Mouse (Mus musculus) frontal cortex, postnatal 10 days (tissue): ENCODE measurements at regions not wholly inside any gene's neighbourhood (a gene's known extent, or its start where the extent isn't known, plus 50 kb on each side); places are given as distances from the start of the nearest gene placed in this dataset.

Experiments used
- DNase-seq, 2 experiments: peaks; one replicate each; pipeline ENCODE4 v3.0.0; 2022; ENCODE audit warnings: low spot score in 2 of 2, mixed read lengths in 1 of 2

DNA sequence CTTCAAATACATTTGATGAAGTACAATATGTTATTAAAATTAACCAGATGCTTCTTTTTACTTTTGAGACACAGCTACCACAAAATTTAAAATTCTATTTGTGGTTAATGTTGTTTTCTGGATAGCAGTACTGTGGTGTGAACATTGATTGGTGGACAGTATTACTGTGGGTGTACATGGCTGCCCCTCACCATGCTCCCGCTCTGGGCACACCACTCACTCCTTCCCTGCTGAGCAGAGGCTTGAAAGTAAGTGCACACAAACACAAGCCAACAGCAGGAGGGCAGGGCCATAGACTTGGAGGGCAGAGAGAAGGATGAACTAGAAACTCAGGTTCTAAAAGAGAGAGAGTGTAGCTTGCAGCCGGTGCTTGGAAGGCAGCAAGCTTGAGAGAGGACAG is 182.1 kb downstream of the Ifng start:
- DNase-seq, result no peak

DNA sequence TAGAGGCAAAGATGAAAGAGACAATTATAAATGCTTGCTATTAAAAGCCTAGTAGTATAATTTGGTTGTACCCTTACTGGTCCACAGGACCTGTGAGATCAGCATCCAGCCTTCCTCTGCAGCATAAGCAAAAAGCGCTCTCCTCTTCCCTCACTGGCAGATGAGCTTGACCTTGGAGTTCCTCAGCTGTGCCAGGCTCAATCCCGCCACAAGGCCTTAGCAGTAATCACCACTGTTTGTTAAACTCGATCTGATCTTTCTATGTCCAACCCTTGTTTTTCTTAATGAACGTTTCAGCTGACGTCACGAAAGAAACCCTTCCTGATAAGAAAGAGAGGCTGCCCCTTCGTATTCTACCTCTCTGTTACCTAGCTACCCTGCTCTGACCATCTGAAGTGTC is 183.5 kb downstream of the Ifng start:
- no peak for DNase-seq

DNA sequence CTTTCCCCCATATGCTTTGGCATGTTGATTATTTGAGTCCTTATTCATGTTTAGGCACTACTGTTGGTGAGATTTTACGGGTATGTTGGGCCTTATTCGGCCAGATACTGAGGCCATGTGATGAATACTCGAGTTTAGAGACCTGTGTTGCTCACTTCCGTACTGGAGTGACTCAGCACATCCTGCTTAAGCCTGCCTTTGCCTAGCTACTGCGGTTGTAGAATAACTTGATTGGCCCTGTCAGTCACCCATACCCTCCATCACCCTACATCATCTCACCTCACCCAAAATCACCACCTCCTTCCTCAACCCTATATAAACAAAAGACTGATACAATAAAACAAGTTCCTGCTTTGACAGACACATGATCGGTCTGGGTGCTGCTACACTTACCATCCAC is 187.2 kb downstream of the Ifng start:
- no peak for DNase-seq

DNA sequence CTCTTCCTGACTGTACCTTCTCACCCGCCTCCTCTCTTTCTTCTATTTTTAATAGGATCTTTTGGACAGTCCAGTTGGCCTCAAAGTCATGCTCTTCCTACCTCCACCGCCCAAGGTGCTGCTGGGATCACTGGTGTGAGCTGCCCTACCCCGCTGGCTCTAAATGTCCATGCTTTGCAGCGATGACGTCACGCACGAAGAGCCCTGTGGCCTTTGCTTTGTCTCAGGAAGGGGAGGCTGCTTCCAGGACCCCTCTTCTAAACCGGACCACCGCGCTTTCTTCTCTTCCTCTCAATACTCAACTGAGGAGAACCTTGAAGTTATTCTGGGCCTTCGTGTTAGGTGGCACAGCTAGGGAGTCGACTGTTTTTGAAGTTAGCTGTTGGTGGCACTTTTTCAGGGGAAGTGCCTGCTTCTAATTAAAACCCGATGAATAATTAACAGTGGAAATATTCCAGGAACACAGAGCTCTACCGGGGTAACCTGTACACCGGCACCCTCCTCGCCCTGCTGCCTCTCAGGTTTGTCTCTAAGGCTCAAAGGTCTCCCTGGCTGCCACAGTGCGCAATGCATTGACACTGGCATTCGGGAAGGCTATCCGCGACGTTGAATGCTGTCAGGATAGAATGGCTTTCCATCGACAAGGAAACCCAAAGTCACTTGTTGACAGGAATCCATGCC is 188.7 kb downstream of the Ifng start:
- no peak for DNase-seq

DNA sequence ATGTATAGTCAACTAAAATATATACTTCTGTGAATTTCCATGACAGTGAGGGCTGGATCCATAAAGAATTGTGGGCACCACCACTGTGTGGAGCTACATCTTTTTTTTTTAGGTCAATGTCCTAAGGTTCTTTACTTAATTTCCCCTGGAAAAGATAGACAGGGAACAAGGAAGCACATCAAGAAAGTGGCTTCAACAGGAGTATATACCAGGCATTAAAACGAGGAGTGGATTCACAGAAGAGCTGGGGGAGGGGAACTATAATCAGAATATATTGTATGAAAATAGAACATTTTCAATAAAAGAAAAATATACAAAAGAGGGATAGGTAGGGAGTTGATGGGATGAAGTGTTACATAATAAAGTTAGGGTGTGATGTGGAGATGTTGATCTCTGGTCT is 190.9 kb downstream of the Ifng start:
- no peak for DNase-seq

DNA sequence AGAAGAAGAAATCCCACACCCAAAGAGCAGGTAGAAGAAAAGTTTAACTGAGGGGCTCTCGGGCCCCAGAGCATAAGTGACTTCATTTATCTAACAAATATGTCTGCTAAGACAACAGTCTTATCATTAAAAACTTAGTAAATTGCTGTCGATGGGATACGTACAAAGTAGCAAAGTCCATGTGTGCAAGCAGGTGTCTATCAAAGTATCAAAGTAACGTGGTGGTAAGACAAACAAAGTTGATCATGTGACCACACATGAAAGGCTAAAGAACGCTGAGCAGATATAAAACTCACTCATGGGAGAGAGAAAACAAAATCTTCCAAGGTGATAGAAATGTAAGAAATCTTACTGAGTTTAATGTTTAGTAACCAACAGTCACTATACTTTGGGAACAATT is 191.3 kb downstream of the Ifng start:
- no peak for DNase-seq

DNA sequence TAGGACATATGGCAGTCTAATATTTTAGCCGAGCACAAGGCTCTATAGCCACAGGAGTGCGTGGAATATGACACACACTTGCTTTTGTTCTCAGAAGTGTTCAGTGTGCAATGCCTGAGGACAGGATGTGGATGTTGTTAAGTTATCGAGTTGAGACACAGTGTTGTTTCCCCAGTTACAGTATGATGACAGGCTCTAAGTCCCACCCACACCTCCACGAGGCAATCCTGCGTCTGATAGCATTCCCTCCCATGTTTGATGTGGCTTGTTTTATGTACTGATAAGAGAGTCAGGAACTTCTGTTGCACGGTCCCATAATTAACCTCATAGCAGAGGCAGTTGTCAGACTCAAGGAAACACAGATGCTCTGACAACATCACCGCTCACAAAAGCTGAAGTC is 192.6 kb downstream of the Ifng start:
- DNase-seq, result no peak

DNA sequence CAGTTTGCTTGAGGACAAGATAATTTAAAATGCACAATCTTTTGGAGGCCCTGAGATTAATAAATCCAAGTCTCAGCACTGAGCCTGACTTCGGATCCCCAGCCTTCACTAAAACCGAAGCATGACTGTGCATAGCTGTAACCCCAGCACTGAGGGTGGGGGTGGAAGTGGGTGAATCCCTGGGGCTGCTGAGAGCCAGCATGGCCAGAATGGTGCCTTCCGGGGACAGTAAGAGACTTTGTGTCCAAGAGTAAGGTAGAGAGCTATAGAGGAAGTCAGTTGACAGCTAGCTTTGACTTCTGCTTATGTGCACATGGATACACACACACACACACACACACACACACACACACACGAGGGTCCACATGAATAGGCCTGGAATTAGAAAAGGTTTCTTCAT is 198.3 kb downstream of the Ifng start:
- DNase-seq, result no peak

DNA sequence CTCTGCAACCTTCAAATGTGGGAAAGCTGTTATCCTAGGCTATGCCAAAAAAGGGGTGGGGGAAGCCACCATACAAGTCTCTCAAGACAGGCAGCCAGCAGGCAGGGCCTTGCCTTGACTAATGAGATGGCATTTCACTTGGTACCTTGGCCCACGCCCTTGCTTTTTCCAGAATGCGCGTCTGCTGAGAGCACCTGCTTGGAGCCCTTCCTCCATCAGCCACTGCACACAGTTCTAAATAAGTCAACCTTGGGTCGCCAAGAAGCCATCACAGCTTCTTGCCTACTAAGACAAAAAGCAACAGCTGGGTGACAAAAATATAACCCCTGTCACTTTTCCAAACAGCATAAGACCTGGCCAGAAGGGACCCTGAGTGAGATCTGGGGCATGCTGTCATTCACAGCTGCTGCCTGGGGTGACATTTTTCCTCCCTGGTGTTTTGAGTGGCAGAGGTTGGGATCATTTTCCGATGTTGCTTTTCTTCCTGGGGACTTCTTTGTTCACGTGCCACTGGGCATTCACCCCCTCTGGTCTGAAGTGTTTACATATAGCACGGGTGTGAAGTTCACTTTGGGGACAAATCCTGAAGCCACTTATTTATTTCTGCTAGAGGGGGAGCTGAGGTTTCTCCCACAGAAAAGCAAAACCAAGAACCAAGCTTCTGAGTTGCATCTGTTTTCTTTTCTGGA is 199.4 kb downstream of the Ifng start:
- DNase-seq, result no peak

DNA sequence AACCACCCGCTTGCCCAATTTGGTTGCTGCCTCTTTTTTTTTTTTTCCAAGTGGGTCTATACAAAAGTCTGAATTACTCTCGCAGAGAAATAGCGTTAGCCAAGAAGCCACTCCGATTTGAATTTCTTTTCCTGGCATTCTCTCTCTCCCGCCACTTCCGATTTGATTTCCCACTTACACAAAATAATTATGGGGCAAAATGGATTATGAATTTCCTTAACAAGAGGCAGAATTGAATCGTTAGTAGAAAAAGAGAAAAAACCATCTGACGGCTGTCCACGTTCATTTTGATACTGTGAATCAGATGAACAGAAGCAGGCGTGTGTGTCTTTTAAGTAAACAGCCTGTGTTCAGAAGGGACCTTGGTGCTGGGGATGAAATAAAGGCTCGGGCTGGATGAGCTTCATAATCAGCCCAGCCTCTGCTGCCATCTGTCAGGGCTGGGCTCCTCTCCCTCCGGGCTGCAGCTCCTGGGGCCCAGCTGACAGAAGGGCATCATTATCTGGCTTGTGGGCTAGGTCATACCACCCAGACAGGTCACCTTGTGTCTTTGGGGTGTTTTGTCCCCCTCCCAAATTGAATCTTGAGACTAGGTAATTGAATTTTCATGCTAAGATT is 200.1 kb downstream of the Ifng start:
- DNase-seq, result no peak

DNA sequence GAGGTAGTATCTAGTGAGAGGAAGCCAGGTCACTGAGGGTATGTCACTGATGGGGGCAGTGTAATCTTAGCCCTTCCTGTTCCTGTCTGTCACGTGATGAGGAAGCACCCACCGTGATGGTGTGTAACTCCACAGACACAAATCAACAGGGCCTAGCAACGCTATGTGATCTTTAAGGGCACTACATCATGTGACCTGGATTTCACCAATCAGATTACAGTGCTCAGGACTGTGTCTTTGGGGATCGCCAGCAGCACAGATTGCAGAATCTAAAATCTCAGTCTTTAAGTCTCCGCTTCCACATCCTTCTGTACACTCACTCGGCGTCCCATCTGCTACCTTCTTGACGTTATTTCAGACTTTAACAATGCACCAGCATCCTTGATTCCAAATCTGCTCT is 202.8 kb downstream of the Ifng start:
- no peak for DNase-seq

DNA sequence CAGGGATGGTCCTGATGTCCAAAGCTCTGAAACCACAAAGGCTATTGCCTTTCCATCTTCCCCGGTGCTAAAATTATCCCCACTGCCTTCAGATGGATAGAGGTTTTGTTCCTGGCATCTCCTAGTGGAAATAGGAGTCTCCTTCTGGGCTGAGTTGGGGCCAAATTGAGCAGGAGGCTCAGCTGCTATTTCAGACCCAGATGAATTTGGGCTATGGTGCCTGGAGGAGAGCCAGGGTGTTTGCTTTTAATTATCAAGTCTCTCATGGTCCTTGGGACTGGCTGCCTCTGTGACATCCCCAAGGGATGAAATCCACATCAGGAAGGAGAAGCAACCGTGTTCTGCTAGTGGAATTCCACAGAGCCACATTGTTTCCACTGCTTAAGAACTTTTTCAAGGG is 207.3 kb downstream of the Ifng start:
- DNase-seq, result peak in 1 of 2 experiments; percentile 21

DNA sequence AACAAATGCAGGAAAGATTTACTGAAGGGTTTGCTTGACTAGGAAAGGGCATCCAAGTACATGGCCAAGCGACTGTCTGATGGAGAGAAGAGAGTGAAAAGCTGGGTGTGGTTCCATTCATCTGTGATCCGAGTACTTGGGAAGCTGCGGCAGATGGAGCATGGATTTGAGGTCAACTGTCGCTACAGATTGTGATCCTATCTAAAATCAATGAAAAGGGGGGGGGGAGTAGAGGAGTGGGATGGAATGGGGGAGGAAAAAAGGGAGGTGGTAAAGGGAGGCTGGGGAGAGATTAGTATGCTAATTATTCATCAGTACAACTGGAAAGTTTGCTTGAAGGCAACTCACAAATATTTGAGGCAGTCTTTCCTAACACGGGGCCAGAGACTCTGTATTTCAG is 213.4 kb downstream of the Dyrk2 start:
- no peak for DNase-seq

DNA sequence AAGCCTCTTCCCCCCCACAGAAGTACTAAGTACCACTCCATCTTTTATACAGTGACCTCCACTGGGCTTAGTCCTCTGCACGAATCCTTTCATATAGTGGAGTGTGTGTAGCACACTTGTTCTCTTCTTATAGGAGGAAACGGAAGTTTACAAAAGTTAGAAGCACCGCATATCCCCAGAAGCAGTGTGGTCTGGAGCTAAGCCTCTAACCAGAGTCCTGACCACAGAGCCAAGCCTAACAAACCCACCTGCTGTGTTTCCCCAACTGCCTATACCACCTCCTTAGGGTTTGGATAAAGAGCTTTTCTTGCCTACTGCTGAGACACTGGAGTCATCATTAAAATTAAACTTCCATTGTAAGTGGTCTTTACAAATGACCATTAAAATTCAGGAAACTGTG is 204.0 kb downstream of the Dyrk2 start:
- DNase-seq, result no peak

DNA sequence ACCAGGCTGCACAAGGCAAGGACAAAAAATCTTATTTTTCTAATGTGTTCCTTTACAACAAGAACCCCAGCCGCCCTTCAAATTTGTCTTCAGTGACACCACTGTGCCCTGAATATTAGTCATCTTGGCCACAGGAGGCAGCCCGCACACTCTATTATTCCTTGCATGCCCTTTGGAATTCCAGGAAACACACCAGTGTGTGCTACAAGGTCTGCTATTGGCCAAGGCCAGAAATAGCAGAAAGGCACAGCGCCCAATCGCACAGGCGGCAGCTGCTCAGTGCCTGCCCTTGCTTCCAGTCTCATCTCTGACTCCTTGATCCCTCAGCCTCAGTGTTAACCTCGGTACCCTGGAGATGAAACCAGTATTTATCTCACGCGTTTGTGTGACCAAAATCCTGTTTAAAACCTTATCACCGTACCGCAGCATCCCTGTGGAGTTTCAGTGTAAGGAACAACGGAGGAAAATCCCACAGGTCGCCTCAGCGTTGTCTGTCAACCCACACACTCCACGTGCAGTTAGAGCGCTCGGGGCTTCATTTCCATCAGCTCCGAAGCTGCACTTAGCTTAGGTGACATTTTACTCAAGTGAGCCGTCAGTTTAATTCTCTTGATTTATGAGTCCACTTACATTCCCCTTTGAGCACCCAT is 194.1 kb downstream of the Dyrk2 start:
- DNase-seq, result no peak

DNA sequence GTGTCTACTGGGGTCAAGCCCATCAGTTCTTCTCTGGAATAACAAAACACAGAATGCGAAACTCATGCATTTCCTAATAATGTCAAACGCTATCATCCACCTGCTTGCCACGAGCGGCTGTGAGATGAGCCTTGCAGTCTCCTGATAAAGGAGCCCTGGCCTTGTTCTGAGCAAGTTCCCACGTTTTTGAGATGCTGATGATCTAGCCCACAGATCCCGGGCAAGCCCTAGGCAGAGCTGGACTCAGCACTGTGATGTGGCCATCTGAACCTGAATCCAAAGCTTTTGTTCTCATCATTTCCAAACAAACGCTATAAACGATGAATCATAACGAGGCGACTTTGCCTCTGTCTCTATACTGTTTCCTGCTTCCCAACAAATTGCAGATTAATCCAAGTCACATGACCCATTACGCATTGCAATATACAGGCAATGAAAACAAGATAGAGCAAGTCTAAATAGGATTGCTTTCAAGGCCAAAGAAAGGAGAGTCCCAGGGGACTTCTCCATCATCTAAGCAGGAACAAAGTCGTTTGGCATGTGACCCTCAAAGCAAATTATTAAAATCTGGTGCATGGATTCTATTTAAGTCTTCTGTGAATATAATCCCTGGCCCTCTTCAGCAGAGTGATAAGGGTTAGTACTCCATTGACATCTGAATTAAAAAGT is 191.1 kb downstream of the Dyrk2 start:
- DNase-seq, result no peak

DNA sequence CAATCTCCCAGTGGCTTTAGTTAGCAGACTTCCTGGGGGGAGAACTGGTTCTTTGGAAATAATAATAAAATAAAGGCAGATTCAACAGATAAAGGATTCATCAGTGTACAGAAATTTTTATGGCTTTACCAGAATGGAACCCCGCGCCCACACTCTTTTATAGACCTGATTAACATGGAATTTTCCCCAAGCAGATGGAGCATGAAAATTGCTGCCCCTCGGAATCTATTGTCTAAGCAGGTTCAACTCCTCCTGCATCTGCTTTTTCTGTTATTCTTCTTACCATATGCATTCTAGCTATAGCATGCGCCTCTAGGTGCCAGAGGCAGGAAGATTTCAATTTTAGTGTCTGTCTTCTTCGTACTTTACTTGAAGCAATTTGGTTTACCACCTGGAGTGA is 190.5 kb downstream of the Dyrk2 start:
- DNase-seq, result no peak

DNA sequence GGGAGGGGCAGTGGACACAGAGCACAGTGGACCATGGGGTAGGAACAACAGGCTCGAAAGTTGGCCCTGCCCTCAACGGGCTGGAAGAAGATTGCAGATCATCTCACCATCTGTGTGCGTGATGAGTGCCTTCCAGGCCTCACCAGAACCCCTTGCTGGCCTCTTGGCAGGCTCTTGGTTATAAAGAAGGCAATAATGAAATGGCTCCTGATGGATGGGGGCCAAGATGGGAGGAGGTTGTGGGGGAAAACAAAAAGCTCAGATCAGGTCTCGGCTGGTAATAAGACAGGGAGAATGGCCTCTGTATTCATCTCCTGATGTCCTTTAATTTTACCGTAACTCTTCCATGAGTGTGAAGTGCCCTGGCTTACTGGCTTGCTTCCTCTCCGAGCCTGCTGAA is 189.1 kb downstream of the Dyrk2 start:
- DNase-seq, result no peak

DNA sequence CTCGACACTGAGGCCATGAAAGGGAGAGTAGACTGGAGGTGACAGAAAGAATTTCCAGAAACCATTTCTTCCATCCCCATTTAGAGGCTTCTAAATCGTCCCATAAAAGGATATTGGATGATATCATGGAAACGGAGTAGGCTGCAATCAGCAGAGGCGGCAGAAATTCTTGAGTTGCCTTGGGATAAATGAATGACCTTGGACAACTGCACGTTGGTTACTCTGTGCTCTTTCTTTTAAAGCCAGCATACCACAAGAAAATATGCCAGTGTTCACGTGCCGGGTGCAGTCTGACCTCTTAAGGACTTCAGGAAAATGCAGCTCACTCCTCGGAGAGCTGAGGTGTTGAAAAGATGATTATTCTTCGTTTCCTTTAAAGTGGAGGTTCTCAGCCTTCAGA is 186.7 kb downstream of the Dyrk2 start:
- no peak for DNase-seq

DNA sequence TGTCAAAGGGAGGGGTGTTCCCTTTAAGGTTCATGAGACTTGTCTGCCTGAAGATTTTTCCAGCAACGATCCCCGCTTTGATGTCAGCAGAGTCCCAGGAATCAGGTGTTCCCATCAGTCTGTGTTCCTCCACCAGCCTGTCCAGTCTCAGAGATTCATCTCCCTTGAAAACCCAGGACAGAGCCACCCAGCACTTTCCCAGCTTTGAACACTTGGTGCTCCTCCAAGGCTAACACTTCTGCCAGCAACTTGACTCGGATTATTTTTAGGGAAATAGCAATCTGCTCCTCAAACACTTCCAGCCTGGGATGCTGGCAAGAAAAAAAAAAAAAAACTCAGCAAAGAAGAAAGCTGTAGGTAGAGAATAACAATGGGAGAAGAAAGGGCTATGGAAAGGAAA is 170.7 kb downstream of the Dyrk2 start:
- no peak for DNase-seq

DNA sequence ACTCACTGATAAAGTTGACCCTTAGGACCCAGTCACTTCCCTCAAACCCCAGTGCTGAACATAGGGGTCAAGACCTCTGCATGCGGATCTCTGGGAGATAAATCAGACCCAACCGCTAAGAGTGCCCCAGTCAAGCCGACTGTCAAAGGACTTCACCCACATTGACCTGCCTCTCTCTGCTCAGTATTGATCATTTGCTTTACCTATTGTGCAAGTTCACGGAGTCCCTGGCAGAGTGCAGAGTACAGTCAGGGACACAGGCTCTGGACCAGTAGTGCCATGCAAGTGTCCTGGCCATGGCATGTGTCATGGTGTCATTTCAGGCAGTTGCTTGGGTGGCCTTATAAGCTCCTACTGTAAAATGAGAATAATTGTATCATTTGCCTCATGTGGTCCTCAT is 169.9 kb downstream of the Dyrk2 start:
- DNase-seq, result no peak

DNA sequence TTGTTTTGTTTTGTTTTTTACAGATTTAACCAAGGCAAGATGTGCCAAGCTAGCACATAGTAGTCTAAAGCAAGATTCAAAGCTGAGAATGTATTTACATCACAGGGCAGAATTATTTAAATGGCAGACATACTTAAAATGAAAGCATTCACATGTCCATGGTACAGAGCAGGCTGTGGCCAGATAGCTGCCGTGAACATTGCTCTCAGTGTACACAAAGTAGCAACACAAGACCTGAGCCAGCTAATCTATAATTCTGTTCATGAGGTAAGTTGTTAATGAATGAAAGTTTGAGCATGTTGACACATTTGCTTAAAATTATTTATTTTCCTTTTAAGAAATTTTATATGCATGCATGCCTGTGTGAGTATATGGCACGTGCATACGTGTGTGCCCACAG is 164.0 kb downstream of the Dyrk2 start:
- DNase-seq, result no peak
